Mouse (Mus musculus) 3T3-L1 (cell line): ENCODE data around the gene Dbp.

Experiments used
- DNase-seq: peaks from one replicate; pipeline ENCODE4 v3.0.0-alpha.2; 2015; ENCODE audit warnings: low read depth, low spot score

Dbp gene

DNA sequence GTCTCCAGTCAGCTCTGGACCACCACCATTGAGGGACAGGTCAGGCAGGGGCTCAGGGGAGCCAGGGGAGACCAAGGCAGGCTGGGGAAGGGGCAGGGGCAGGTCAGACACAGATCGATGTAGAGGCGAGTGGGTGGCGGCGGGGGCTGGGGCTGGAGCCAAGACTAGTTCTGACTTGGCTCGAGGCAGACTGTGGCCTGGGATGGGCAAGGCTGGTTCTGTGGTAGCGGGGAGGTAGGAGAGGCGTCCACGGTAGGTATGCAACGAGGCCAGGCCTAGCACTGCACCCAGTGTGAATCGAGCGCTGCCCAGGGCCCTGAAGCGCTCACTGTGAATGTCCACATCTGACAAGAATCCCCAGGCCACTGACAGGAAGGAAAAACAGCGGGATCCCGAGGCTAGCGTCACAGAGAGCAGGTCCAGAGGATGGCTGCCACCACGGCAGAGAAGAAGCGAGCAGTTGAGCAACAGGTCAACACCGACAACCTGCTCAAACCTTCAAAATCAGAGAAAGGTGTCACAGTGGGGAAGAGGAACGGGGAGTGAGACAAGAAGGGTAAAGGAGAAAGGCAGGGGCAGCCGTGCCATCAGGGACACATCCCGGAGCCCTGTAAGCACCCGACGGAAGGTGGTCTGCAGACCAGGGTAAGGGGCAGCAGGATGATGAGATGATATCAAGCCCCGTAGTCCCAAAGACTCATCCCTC lies 6.6 kb downstream of the Dbp start:
- DNase-seq = no peak

DNA sequence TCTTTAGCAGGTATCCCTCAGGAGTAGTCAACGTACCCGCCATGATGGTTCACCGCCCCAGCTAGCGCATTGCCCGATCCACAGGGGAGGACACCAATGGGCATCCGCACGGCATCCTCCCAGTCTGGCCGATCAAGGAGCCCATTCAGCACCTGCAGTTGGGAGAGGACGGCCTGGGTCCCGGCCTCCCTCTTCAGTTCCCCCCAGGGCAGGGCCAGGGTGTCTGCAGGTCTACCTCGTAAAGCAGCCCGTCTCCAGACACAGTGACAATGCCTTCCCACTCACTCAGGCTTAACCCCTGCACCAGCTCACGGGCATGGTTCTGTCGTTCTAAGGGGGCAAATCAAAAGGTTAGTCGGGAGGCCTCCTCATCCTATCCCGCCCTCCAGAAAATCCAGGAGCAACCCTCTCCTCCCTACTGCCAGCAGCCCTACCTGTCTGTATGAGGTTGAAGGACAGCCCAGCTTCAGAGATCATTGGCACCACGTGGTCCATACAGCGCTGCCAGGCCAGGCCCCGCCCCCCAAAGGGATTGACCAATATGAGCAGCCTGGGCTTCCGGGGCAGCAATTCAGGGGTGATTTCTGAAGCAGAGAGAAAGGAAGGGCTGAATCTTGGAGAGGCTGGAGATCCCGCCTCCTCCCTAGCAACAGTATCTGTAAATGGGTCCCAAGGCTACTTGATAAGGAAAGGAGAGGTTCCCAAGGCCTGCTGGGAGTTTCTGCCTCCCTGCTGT lies 7.3 kb downstream of the Dbp start:
- no peak for DNase-seq

- DNase-seq = no peak
Measured at GRCm38 (mm10) chr7:45713396-45713795, 8.5 kb downstream of the Dbp start.

DNA sequence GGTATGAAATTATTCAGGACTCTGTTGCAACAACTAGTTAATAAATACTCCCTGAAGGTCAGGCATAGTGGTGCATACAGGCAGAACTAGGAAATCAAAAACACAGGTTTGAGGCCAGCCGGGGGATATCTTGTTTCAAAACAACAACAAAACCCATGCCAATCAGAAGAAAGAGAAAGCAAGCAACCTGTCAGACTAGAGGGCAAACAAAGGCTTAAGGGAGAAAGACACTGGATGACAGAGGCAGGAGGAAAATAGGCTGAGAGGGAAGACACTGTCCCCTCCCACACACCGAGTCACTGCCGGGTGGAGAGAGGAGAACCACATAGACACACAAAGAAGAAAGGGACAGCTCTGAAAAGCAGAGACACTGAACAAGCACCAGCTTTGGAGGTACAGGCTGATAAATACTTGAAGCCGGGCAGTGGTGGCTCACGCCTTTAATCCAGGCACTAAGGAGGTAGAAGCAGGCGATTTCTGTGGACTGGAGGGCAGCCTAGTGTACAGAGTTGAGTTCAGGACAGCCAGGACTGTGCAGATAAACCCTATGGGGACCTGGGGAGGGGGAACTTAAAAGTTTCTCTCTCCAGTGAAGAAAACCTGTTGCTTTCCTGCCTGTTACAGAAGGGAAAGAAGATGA lies 9.1 kb downstream of the Dbp start:
- no peak for DNase-seq

GRCm38 (mm10) chr7:45714630-45715089 lies 9.8 kb downstream of the Dbp start:
- DNase-seq = peak; percentile 43

DNA sequence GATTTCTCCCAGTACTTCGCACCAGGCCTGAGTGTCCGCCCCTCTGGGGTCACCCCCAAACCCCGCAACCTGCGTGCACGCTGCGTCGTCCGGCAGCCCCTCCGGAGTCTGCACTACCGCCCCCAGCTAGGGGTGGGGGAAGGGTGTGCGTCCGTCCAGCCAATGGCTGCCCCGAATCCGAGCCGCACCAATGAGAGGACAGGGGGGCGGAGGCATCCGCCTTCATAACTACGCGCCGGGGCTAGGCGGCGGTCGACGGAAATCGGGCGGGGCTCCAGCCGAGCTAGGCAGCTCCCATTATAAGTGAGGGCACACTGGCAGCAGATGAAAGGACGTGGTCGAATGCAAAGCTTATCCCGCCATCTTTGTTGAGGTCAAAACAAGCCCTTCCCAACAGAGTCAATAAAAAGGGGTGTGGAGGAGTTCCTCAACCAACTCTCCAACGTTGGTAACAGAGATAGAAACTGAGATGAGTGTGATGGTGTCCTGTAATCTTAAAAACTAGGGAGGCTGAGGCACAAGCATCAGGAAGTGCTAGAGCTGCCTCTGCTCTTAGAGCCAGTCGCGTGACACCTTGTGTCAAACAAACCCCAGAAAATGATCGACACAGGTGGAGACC lies 10.3 kb downstream of the Dbp start, which contains the start of gene Rpl18:
Rpl18 (plus strand) TSS at position 368 of the 619 bp plus-strand sequence.
- peak; percentile 98 for DNase-seq

DNA sequence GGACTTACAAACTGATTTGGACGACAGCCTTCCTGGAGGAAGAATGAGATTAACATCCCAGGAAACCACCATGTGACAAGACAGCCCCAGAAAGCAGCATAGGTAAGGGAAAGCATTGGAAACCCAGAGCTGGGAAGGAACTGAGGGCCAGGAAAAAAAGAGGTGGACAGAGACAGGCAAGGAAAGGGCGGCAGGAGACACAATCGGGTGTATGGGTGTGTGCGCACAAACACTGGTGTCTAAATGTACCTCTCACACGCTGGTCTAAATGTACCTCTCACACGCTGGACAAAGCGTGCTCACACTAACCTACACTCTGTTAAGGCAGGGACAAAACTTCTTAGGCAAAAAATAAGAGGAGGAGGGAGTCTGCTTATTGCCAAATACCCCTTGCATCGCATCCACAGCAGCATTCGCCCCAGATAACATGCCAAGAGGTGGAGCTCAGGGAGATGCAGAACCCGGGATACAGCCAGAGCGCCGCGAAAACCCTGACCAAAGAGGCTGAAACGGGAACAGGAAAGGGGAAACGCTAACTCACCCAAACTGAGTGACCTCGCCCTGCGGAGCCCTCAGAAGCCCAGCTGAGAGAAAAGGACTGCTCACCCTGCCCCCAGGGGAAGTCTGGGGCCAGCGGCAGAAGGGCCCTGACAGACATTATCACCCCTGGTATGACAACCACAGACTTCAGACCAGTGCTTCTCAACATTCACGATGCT lies 11.0 kb downstream of the Dbp start:
- no peak for DNase-seq

DNA sequence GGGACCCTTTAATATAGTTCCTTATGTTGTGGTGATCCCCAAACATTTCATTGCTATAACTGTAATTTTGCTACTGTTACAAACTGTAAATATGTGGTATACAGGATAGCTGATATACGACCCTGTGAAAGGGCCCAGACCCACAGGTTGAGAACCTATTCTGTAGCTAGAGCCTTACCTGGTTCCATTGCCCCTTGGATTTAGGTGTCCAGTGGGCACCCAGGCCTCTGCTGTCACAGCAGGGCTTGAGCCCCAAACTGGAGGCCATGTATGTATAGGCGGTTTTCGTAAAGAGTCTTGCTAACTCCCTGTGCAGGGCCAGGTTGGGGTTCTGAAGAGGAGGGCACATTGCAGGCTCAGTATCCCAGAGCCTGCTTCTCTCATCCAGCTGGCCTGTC lies 11.6 kb downstream of the Dbp start:
- no peak for DNase-seq

- DNase-seq = no peak
Measured at GRCm38 (mm10) chr7:45716952-45717917, 12.3 kb downstream of the Dbp start.

- peak; percentile 94 for DNase-seq
Measured at GRCm38 (mm10) chr7:45717918-45718297, 13.0 kb downstream of the Dbp start, which contains the start of gene Sphk2. Gene Sphk2 (minus strand): TSS chr7:45718002.

DNA sequence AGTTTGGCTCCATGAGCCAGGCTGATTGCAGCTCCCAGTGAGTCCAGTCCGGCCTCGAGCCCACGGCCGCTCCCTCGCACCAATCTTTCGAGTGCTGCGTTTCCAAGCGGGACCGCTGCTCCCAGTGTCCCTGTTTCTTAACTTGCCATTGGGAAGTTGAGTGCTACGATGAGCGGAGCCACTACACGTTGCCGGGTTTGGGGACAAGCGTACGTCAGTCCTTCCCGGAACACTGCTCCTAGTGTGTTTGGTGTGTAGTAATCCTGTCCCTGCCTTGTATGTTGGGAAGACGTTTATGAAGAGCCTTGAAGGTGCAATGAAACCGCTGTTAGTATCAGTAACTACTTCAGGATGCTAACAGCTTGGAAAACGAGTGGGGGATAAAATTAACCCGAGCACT lies 13.4 kb downstream of the Dbp start:
- peak; percentile 32 for DNase-seq

GRCm38 (mm10) chr7:45719180-45719579 lies 14.3 kb downstream of the Dbp start:
- no peak for DNase-seq

- DNase-seq = no peak
Measured at GRCm38 (mm10) chr7:45719738-45720412, 15.0 kb downstream of the Dbp start.

DNA sequence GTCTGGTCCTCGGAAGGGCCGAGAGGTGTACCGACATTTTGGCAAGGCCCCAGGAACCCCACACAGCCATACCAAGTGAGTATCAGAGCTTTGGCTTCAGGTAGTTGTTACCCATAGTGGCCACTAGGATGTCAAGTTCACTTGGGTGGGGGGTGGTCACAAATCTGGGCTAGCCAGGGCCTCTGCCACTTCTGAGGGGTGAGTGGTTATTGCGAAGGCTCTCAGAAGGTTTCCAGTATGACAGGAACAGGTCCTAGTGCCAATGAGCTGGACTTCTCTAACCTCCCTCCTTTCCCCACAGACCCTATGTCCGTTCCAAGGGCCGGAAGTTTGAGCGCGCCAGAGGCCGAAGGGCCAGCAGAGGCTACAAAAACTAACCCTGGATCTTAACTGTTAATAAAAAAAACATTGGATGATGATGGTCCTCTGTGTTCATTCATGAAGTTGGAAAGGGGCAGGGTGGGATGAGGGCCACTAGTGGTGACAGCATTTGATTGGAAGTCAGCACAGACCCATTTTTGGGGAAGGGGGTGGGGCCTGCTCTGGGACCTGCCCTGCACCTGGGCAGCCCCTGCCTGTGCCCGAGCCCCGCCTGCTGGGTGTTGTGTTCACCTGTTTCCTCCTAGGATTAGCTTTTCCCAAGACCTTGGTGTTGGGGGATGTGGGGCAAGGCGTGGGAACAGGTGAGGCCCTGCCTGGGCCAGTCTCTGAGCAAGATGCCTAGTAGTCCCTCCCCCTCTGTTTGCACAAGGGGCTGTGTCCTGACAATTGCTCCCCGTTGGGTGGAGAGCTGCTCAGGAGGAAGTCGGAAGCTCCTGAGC lies 15.7 kb downstream of the Dbp start, which contains the start of gene Fam83e:
Fam83e (plus strand) TSS at position 800 of the 821 bp plus-strand sequence.
- DNase-seq = no peak

DNA sequence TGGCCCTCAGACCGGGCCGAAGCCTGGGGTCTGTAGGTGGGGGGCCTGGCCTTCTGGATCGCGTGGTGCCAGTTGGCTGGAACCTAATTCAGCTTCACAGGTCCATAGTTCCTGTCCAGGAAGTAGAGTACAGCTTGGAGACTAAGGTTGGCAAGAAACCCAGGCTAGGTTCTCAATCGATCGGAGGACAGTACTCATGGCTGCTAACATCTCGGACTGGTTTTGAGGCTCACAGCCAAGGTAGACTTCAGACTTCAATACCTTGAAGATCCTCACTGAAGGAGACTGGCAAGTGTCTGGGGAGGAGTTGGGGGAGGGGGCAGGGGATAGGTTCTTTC lies 16.3 kb downstream of the Dbp start:
- no peak for DNase-seq

DNA sequence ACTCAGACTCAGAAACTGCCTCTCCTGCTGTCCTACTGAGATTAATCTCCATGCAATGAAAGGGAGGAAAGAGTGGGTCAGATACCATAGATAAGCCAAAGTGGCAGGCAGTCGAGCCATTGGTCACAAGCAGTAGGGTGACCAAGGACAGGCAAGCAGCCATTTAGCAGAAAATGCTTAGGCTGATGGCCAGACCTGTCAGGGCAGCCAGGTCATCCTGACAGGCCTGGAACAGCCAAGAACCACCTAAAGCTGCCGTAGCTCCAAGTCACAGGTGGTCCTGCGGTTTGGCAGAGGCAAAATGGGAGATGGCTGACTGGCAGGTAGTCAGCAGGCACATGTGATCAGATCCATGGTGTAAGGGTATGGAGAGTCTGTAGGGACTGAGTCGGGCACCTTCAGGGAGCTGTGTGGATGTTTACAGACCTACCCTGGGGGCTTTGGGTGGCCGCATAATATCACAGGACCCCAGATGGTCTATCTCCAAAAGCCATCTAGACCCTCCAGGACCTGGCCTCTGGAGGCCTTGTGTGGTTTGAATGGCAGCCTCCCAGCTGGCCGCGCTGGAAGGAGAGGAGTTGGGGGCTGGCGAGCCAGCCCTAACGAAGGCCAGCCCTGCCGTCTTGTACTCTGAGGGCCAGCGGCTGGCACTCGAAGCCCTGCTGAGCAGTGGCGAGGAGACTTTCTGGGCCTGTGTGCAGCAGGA lies 16.9 kb downstream of the Dbp start:
- DNase-seq = no peak

GRCm38 (mm10) chr7:45722348-45722713 lies 17.4 kb downstream of the Dbp start:
- no peak for DNase-seq

DNA sequence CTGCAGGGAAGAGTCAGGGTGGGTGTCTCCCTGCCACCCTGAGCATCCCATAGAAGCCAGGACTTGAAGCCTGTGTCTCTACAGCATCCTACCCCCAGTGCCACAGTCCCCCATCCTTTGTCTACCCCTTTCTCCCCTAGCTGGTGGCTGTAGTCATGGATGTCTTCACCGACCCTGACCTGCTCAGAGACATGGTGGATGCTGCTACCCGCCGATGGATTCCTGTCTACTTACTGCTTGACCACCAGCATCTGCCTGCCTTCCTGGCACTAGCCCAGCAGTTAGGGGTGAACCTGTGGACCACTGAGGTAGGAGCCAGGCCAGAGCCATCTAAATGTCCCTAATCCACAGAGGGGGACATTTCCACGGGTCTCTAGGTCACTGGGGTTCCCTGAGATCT lies 18.4 kb downstream of the Dbp start:
- DNase-seq = no peak
